Mouse (Mus musculus) cerebellum, adult 2 months (tissue): Measurements from ENCODE around the gene Ascl4.

Experiments
- CTCF ChIP-seq: fragments of 200-500 bp; IDR thresholded peaks from 2 replicates; pipeline ENCODE4 v1.5.1; 2011; ENCODE audit warnings: low read depth, mild to moderate bottlenecking, control low read depth, low read length, moderate library complexity, borderline replicate concordance; ENCODE audit not compliant: insufficient read depth
- POLR2A ChIP-seq: fragments of 200-500 bp; IDR thresholded peaks from 2 replicates; pipeline ENCODE4 v1.6.1; 2011; ENCODE audit warnings: low read length, control low read depth, borderline replicate concordance; ENCODE audit not compliant: insufficient read depth

DNA sequence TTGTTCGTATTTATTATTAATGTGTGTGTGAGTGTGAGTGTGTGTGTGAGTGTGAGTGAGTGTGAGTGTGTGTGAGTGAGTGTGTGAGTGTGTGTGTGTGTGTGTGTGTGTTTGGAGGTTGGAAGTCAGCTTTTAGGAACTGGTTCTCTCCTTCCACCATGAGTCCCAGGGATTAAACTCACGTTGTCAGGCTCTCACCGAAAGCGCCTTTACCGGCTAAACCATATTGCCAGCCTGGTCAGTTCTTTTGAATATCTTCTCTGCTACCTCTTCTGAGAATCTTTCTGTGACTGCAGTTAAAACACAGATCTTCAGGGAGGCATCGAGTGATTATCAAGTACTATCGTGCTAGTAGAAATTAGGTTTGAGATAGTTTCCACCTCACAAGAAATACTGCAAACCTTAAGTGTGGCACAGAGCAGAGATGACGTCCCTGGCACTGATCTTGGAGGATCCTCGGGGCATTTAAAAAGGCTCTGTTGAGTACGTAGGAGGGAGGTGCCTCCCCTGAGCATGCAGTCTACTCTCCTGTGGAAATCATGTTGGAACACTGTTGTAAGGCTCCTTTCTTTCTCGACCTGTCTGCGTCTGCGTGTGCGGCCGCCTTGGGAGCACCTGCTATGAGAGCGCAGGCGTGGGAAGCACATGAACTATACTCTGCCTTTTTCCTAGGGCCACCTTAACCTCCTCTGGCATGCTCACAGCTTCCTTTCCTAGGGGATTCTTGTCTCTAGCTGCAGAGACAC lies 40.1 kb downstream of the Ascl4 start:
- TF ChIP-seq CTCF, result no peak
- no peak for TF ChIP-seq POLR2A
